Mouse (Mus musculus) olfactory bulb, adult 2 months (tissue): ENCODE measurements around the gene Tbx21. TPM values are rescaled to one million over a fixed set of nuclear protein-coding genes. Genes with fewer than 3 reads are reported as not detected.

ENCODE experiments used
- H3K27ac ChIP-seq: fragments of 200-500 bp; 2 replicates; pipeline ENCODE4 v1.5.1; 2012; ENCODE audit warnings: low read depth, low read length; ENCODE audit not compliant: insufficient read depth
- H3K4me1 ChIP-seq: fragments of 200-500 bp; 2 replicates; pipeline ENCODE4 v1.6.1; 2012; ENCODE audit warnings: low read length; ENCODE audit not compliant: control insufficient read depth, insufficient read depth
- H3K4me3 ChIP-seq: fragments of 200-500 bp; 2 replicates; pipeline ENCODE4 v1.5.1; 2012; ENCODE audit warnings: mild to moderate bottlenecking, low read depth, low read length, moderate library complexity; ENCODE audit not compliant: insufficient read depth
- CTCF ChIP-seq: fragments of 200-500 bp; IDR thresholded peaks from 2 replicates; pipeline ENCODE4 v1.5.1; 2012; ENCODE audit warnings: low read depth, mild to moderate bottlenecking, low read length, moderate library complexity; ENCODE audit not compliant: insufficient read depth
- POLR2A ChIP-seq: fragments of 200-500 bp; IDR thresholded peaks from 2 replicates; pipeline ENCODE4 v1.6.1; 2012; ENCODE audit warnings: mild to moderate bottlenecking, low read depth, low read length, moderate library complexity; ENCODE audit not compliant: insufficient read depth
- WGBS: fragments of 180-500 bp; shearing (Covaris S2); methylation state at CpG from one replicate; pipeline ENCODE4 v1.1.7; 2018; 5-methylcytosine and 5-hydroxymethylcytosine counted together
- polyA plus RNA-seq: library from polyadenylated mRNA; stranded (reverse); fragments of >200 nt; gene quantifications from 2 replicates; pipeline ENCODE4 v1.2.4, GENCODE M21; 2012; ENCODE audit warnings: low replicate concordance; ENCODE audit not compliant: missing spikeins, insufficient read depth, insufficient read length

Gene Tbx21
- polyA plus RNA-seq, 1 experiment: not detected

GRCm38 (mm10) chr11:97124266-97125036 is 9.3 kb upstream of the Tbx21 start:
- WGBS: 85% methylated on average over 10 of the region's 10 CpGs
- Histone ChIP-seq H3K27ac (no peak overlapping the region), H3K4me3 (no peak overlapping the region), H3K4me1 (no peaks in the 10 kb centered on the region; the same call in 1 of the 2 replicates)
- no peak for TF ChIP-seq POLR2A
- TF ChIP-seq CTCF: no peak

GRCm38 (mm10) chr11:97123282-97123890 is 8.3 kb upstream of the Tbx21 start:
- Histone ChIP-seq H3K27ac (no peak overlapping the region), H3K4me1 (no peaks in the 10 kb centered on the region; the same call in 1 of the 2 replicates), H3K4me3 (no peak overlapping the region)
- WGBS: 23% methylated on average over 11 of the region's 11 CpGs
- TF ChIP-seq POLR2A (no peak), CTCF (no peak)

GRCm38 (mm10) chr11:97120641-97121040 is 5.5 kb upstream of the Tbx21 start:
- H3K27ac ChIP-seq: no peak overlapping the region
- WGBS: 87% methylated on average over 3 of the region's 3 CpGs
- no peaks in the 10 kb centered on the region for H3K4me1 ChIP-seq
- no peak for TF ChIP-seq POLR2A
- no peak for TF ChIP-seq CTCF
- H3K4me3 ChIP-seq: no peak overlapping the region

- H3K27ac ChIP-seq: no peak overlapping the region
- no peaks in the 10 kb centered on the region for H3K4me1 ChIP-seq
- no peak overlapping the region for H3K4me3 ChIP-seq
- no peak for TF ChIP-seq CTCF
- no peak for TF ChIP-seq POLR2A
- 79% methylated on average over 10 of the region's 10 CpGs for WGBS
Measured at GRCm38 (mm10) chr11:97120221-97120620, 5.1 kb upstream of the Tbx21 start.

GRCm38 (mm10) chr11:97115797-97116196 is 666 bp upstream of the Tbx21 start:
- Histone ChIP-seq H3K27ac (no peak overlapping the region), H3K4me1 (peaks cover 8% of the 10 kb centered on the region), H3K4me3 (no peak overlapping the region)
- 13% methylated on average over 11 of the region's 11 CpGs for WGBS
- TF ChIP-seq POLR2A: no peak
- no peak for TF ChIP-seq CTCF

GRCm38 (mm10) chr11:97112519-97113125 is 2.5 kb downstream of the Tbx21 start:
- H3K27ac ChIP-seq: no peak overlapping the region
- no peak for TF ChIP-seq CTCF
- no peak for TF ChIP-seq POLR2A
- H3K4me1 ChIP-seq: peaks cover 14% of the 10 kb centered on the region
- 94% methylated on average over 9 of the region's 9 CpGs for WGBS
- no peak overlapping the region for H3K4me3 ChIP-seq

- TF ChIP-seq CTCF (no peak), POLR2A (no peak)
- no peak overlapping the region for H3K4me3 ChIP-seq
- no peak overlapping the region for H3K27ac ChIP-seq
- WGBS: 24% methylated on average over 16 of the region's 16 CpGs
- peaks cover 6% of the 10 kb centered on the region; the same call in 1 of the 2 replicates for H3K4me1 ChIP-seq
Measured at GRCm38 (mm10) chr11:97108976-97109375, 6.2 kb downstream of the Tbx21 start.

- WGBS: 94% methylated on average over 9 of the region's 9 CpGs
- no peak overlapping the region for H3K27ac ChIP-seq
Measured at GRCm38 (mm10) chr11:97104091-97104483, 11.0 kb downstream of the Tbx21 start.

More at GRCm38 (mm10) chr11:97104091-97104483, 11.0 kb downstream of the Tbx21 start:
- Histone ChIP-seq H3K4me3 (no peak overlapping the region), H3K4me1 (peaks cover 7% of the 10 kb centered on the region)
- TF ChIP-seq POLR2A: no peak
- TF ChIP-seq CTCF: no peak
